Mouse (Mus musculus) fibroblast of lung, adult 2 months (primary cell): ENCODE results near the gene Cptp.
A peak's percentile ranks its signal among the peaks of the same experiment; 100 is the strongest.

ENCODE experiments used
- DNase-seq: peaks from one replicate; pipeline ENCODE4 v3.0.0-alpha.2; 2011; ENCODE audit warnings: low read depth

Cptp gene

GRCm38 (mm10) chr4:155869317-155870033 lies at the start of gene Cptp, which contains the start of gene Ints11:
Gene Cptp (minus strand): TSS chr4:155869440.
Gene Ints11 (plus strand): TSS chr4:155869546.
- peak; percentile 82 for DNase-seq

DNA sequence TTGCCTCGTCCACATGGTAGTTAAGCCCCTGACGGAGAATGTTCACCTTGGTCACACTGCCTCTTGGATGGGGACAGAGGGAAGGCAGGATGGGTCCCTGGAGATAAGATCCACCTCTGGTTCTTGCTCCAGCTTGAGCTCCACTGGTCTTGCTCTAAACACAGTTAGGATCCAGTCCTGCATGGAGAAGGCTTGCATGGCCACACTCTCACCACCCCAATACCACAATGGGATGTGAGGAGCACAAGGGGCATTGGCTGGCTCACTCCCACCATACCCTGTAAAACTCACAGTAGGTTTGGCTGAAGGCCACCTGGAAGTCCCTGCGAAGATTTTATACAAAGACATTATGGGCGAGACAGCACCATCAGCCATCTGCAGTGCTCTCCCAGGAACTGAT lies 39.5 kb upstream of the Cptp start:
- DNase-seq, result no peak

GRCm38 (mm10) chr4:155908281-155908680 lies 39.0 kb upstream of the Cptp start:
- DNase-seq, result no peak

DNA sequence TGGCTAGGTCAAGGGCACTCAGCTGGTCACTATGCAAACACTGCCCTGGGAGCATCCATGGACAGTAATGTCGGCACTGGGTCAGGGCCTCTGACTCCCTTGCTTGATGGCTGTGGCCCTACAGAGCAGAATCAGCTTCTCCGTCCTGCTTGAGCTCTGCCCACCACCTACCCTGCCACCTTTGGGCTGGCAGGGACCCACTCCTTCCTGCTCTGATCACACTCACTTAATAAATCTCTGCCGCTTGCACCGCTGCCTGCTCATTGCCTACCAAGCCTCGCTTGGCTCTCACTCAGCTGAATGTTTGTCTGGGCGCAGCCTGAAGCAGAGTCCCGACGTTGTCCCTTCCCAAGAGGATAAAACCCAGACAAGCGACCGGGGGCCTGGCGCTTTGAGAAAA lies 37.8 kb upstream of the Cptp start:
- no peak for DNase-seq

DNA sequence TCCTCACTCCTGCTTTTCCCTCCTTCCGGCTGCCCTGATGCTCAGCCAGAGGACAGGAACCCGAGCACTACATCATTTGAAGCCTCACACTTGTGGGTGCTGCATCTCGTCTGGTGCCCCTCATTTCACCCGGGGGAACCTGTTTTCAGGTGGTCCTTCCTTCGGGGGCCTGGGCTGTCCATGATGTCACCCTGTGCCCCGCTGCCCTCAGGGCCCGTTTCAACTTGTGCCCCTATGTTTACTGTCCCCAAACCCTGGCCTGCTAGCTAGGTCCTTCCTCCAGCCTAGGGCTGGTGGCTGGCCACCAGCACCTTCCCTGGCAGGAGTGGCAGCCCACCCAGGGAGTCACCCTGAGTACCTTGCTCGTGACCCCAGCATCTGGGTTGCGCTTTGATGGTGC lies 36.9 kb upstream of the Cptp start:
- DNase-seq, result no peak

DNA sequence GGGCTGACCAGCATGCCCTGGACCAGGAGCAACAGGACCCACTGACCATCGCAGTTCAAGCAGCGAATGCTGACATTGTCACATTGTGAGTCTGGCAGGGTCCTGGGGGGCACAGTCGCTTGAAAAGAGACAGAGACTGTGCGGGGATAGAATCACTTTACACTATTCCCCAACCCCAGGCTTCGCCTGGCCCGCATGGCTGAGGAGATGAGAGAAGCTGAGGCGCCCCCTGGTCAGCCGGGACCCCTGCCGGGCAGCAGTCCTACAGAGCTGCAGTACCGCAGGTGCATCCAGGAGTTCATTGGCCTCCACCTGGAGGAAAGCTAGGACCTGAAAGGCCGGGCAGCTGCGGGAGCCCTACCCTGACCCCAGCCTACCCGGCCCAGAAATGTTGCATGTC lies 36.4 kb upstream of the Cptp start:
- DNase-seq, result no peak

DNA sequence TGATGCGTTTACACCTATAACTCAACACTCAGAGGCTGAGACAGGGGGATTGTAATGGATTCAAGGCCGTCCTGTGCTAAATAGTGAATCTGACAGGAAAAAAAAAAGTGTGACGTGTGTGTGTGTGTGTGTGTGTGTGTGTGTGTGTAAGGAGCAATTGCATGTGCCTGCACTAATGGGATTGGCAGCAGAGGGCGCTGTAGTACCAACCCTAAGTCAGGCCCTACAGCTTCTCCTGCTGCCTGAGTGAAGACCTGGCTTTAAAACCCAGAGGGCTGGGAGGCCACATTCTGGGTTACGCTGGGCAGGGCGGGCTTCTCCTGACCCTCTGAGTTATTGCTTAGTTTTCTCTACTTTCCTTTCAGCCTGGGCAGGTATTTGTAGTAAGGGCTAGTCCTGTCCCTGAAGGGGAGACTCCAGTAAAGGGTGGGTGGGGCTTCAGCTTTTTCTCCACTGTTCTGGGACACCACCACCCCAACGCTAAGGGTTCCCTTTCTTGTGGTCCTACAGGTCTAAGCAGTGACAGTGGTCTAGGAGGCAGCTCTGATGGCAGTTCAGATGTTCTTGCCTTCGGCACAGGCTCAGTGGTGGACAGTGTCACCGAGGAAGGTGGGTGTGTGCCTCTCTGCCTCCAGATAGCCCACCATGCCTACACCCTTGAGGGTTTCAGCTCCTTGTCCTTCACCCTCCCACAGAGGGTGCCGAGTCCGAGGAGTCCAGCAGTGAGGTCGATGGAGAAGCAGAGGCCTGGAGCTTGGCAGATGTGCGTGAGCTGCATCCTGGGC lies 35.3 kb upstream of the Cptp start:
- no peak for DNase-seq

DNA sequence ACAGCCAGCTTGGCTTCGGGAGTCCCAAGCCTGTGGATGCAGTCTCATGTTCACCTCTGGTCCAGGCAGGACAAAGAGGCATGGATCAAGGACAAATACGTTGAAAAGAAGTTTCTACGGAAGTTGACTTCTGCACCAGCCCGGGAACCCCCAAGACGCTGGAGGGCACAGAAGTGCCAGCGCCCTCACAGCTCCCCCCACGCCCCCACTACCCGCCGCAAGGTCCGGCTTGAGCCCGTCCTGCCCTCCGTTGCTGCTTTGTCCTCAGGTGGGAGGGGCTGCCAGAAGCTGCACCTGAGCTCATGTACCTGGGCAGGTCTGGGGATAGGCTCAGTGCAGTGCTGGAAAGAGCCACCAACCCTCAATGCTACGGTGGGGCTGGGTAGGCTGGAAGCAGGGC lies 34.0 kb upstream of the Cptp start:
- DNase-seq, result no peak

GRCm38 (mm10) chr4:155901205-155901604 lies 32.0 kb upstream of the Cptp start:
- no peak for DNase-seq

GRCm38 (mm10) chr4:155899355-155899754 lies 30.1 kb upstream of the Cptp start:
- DNase-seq, result no peak

DNA sequence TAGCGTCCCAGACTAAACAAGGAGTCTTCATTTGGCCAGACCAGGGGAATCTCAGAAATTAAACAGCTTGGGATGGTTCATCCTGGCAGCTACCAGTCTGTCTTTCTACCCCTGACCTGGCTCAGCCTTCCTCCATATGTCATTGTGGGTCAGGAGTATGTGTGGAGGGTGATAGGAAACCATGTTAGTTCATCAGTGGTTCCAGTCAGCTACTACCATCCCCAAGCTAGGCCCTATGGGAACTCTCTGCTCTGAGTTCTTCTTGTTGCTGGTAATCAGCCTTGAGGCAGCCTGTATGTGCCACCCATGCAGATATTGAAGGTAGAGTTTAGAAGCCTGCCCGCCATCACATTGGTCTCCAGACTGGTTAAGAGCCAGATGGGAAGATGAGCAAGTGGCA lies 29.1 kb upstream of the Cptp start:
- no peak for DNase-seq

GRCm38 (mm10) chr4:155896461-155896860 lies 27.2 kb upstream of the Cptp start:
- no peak for DNase-seq

DNA sequence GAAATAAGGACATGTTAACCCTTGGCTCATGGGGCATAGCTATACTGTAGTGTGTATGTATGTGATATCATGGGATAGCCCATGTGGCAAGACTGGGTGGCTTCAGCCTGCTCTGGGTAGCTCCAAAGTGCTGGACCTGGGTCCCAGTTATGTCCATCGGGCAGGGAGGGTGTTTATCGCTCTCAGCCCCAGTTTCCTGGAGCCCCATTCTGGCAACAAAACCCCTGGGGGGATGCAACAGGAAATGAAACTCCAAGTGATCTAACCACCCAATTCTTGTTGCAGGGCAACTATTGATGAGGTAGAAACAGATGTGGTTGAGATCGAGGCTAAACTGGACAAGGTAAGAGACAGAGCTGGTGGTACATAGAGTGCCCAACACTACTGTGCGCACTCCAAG lies 26.6 kb upstream of the Cptp start:
- no peak for DNase-seq

DNA sequence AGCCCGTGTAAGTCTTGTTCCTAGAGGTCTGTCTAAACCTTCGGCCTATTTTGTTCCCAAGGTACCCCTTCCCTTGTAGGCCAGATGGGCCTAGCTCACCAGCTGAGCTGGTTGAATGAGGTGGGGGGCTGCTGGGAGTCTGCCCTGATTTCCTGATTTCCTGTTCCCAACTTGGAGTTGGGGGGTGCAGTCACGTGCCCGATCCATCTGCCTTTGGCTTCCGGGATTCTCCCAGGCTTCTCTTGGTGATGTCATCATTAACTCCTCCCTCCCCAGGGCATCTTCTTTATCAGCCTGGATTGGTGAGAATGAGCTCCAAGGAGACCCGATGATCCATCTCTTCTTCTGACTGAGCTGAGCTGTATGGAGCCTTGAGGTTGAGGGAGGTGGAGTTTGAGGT lies 26.0 kb upstream of the Cptp start:
- no peak for DNase-seq

DNA sequence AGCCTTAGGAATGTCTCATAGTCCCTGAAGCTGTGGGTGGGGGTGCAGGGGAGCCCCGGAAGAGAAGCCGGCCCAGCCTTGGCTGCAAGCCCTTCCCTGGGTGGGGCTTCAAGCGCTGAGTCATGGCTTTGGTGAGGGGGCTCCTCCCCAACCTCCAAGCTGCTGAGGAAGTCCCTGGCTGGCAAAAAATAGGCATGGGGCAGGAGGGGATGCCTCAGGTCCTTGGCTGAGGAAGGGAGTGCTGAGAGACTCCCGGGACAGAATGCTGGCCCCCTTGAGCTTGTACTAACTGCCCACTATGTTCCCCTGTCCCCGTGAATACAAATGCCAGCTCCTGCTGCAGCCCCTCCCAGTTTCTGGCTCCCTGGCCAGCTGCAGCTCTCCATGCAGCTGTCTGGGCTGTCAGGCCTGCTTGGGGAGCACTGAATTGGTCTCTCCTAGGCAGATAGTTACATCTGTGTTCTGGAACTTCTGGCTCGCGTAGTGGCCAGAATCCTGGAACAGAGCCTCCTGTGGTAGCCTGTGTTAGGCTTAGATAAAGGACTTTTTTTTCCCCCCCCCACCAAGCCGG lies 25.2 kb upstream of the Cptp start:
- no peak for DNase-seq

DNA sequence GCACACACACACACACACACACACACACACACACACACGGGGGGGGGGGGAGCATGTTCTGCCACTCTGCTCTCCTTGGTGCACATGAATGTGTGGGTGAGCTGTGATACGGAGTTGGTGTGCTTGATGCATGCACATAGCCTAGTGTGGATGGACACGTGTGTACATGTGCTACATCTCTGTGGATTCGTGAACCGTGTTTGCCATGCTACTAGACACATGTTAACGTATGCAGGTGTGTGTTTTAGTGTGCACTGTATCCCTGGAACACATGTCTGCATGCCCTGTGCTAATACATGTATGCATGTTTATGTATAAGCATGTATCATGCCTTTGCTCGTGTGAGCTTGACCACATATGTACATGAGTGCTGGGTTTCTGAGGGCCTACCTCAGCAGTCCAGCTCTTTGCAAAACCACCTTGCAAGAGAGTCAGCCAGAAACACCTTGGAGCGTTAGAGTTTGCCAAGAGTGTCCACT lies 24.0 kb upstream of the Cptp start:
- DNase-seq, result no peak

DNA sequence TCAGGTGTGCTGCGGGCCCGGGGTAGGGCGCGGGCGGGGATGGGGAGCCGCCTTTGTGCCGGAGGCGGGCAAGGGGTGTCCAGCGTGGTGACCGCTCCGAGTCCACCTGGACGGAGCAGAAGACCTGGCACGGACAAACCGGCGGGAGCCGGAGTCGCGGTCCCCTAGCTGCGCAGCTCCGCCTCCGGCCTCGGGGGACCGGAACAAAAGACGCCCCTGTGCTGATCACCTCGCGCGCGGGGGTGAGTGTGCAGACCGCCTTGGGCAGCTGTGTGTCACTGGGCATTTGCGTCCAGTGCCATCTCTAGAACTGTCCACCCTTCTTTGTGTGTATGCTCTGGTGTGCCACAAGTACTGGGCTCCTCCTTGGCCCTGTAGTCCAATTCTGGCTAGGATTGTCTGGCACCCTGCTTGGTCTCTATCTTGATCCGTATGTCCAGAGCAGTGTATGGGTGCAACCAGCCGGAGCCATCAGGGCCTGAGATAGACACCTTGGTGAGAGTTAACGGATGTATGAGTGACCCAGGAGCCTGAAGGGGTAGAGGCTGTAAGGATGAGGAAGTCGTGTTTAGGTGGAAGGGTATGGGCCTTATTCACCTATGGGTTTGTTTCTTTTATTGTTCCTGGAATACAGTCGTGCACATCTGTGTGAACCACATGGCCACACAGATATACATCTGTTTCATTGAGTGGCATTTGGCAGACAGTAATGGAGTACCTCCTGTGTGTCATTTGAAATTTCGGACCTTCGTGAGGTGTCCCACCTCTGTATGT lies 23.4 kb upstream of the Cptp start:
- DNase-seq, result no peak

DNA sequence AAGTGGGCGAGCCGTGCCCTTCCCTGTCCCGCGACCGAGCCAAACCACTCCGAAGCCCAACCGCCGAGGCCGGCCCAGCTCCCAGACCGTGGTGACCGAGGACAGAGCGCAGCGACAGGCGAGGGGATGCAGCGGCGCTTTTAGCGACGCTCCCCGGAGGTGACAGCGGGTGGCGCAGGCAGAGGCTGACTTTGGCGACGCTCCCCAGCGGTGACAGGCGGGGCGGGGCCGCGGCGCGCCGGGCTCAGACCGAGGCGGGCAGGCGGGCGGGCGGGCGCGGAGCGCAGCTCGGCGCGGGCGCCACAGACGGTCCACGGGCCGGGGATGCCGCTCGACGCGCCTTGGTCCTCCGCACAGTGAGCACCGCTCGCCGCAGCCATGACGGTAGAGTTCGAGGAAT lies 22.8 kb upstream of the Cptp start:
- no peak for DNase-seq

- DNase-seq, result peak; percentile 73
Observed at GRCm38 (mm10) chr4:155891551-155892001, 22.3 kb upstream of the Cptp start, which contains the start of the genes Pusl1 and Acap3. Gene Pusl1 (minus strand): TSS chr4:155891781. Gene Acap3 (plus strand): TSS chr4:155891822.

DNA sequence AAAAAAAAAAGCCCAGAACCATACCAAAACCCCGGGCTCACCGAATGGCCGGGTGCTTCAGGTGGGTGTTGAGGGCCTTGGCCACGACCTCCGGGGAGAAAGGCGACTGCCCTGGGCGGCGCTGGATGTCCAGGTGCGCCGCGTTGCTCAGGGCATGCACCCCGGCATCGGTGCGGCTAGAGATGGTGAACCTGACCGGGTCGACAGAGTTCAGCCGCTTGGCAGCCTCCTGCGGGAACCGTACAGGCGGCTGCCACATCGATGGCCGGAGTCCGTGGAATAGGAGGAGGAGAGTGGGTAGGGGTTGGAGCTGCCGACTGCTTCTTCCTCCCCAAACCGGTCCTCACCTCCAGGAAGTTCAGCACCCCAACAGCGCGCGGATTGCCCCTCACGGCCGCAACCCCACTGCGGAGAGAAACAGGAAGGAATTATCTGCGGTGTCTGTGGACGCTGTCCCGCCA lies 21.8 kb upstream of the Cptp start:
- no peak for DNase-seq

DNA sequence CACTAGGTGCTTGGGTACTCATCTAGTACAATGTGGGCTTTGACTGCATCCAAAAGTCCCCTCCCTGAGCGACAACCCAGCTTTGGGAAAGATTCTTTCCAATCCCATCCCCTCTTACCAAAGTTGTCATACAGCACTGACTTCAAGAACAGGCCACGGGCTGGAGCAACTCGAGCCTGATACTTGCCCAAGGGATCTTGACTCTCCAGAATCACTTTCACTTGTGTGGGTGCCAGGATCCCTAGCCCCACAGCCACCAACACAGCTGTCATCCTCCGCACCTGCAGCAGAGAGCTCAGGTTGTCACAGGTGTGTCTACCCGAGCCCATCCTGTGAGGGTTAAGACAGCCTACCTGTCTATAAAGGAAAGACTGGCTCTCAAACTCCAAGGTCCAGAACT lies 20.1 kb upstream of the Cptp start:
- DNase-seq, result no peak

- no peak for DNase-seq
Observed at GRCm38 (mm10) chr4:155888181-155888580, 18.9 kb upstream of the Cptp start.
